Mouse (Mus musculus): ENCODE measurements around the gene Gm20873. TPM values are rescaled to one million over a fixed set of nuclear protein-coding genes. Genes with fewer than 3 reads are reported as not detected.
"Not testable (repeated sequence)": the region's sequence is repeated elsewhere in the genome, so short reads cannot be mapped to it uniquely, and the experiment has no call there.

The Gm20873 gene
- not detected in 2 replicates for polyA plus RNA-seq (2016; fragmentation: Nextera tagmentation; extraction: Ambion mirVana)

DNA sequence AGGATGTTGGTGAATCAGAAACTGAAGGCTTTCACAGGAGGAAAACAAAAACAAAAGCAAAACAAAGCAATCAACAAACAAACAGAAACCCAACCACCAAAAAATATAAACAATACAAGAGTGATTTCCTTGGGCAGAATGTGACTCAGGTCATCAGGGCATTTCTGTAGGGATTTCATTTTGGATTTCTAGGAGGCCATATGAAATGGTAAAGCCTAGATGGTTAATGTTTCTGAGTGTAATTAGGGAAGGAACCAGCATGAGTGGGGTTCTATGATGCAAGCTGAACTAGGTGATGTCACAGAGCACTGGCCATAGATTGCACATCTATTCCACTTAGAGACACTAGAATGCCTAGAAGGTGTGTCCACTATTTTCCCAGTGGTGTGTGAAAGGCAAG lies at the start of gene Gm20873:
Gene Gm20873, plus strand, starts transcription at position 301 of the 400 bp plus-strand sequence.
- not testable (repeated sequence) for H3K4me1 ChIP-seq; H3K27me3 ChIP-seq (ENCODE audit: low read depth, poor library complexity, severe bottlenecking); H3K36me3 ChIP-seq; DNase-seq (ENCODE audit: low spot score); H3K27ac ChIP-seq (replicated peaks); H3K9me3 ChIP-seq (replicated peaks); H3K4me3 ChIP-seq

GRCm38 (mm10) chrY:6237895-6238294 lies 29.0 kb upstream of the Gm20873 start, which contains the start of gene Gm21746:
Gm21746 (minus strand) TSS chrY:6237995.
- not testable (repeated sequence) for H3K36me3 ChIP-seq; DNase-seq (ENCODE audit: low spot score); H3K27ac ChIP-seq (replicated peaks); H3K9me3 ChIP-seq (replicated peaks); H3K4me3 ChIP-seq; H3K27me3 ChIP-seq (ENCODE audit: low read depth, poor library complexity, severe bottlenecking); H3K4me1 ChIP-seq
- 84% methylated on average over 2 of the region's 3 CpGs for WGBS

Other genes with a start within 250 kb of the Gm20873 start
- gene Gm21746, start 29.1 kb upstream of the Gm20873 start, polyA plus RNA-seq (2016; fragmentation: Nextera tagmentation; extraction: Ambion mirVana): not detected in 2 replicates

All from midbrain, embryonic 10.5 days (tissue).